Mouse (Mus musculus): ENCODE data around the gene Lrp8.

Gene Lrp8

DNA sequence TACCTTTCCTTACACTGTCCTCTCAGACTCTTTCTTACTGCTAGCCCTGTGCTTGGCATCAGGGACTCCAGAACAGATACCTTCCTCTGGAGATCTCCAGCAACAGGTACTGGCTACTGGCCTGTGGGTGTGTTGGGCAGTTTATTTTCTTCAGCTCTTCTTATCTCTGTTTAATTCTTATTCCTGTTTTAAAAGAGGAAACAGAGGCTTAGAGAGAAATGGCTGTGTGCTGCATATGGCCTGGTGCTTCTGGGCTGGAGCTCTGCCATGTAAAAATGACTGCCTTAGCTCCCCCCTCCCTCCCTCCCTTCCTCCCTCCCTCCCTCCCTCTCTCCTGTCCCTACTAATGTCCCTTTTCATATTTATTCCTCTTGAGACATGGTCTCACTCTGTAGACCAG is 6.6 kb downstream of the Lrp8 start:
- DNase-seq (ENCODE audit: low spot score) = no peak

DNA sequence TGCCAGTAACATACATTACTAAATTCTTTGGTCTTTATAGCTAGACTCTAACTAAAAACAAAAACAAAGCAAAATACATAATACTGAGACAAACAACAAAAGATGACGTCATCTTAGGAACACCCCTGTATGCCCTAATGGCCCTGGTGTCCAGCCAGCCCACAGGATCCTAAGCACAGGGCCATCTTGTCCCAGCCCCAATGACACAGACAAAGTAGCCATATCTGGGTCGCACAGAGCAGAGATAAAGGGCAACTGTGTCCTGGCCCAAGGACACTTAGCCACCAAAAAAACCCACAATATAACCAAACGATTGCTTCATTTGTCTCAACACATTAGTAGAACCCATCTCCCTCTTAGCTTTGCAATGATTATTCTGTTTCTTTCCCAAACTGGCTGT is 8.9 kb downstream of the Lrp8 start:
- no peak for DNase-seq (ENCODE audit: low spot score)

DNA sequence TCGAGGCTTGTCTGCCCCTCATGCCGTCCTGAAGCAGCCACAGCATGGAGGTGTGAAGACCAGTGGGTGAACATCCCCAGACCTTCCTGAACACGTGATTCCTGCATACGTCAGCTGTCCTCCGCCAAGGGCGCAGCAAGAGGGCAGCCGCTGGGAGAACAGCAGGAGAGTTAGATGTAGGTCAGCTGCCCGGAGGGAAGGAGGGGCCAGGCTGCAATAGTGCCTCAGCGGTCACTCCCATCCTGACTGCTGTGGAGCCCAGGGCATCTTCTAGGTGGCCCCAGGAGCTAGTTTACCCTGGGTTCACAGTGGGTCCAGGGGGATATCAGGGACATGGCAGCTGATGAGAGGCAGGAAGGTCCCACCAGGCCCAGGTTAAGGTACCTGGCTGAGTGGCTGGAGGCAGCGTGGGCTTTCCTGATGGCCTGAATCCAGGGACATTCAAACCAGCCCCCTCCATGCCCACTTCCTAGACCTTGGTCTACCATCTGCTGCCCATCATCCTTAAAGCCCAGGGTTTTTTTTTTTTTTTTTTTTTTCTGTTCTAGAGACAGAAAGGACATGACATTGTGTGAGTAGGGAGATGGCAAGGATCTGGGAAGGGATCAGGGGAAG is 9.8 kb downstream of the Lrp8 start:
- DNase-seq (ENCODE audit: low spot score) = no peak

DNA sequence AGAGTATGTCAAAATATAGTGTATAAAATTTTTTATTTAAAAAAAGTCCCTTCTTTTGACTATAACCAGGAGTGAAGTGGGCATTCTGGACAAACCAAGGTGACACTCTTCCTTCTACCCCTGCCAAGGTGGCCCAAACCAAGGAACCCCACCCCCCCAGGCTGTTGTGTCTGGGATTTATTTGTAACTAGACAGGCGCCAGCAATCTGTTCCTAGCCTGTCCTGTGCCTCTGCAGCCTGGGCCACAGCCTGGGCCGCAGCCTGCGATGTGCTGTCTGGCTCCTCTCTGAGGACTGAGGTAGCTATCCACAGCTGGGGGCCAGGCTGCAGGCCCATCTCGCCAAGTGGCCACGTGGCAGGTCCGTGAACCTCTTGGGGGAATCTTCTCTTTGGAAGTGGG is 10.3 kb downstream of the Lrp8 start:
- no peak for DNase-seq (ENCODE audit: low spot score)

DNA sequence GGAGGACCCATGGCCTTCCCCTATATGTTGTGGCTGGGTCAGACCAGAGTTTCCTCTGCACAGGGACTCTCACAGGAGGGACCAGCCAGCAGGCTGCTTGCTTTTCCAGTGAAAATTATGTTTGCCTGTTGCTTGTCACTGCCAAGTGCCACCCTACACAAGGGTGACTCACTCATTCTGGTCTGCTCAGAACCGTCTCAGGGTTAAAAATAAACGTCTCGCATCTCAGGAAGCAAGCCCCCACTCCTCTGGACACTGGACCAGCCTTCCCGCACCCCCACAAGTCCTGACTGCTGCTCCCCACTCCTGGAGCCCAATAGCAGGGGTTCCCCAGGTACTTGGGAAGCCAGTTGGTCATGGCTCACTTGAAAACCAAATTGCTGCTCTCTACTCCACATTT is 14.4 kb downstream of the Lrp8 start:
- no peak for DNase-seq (ENCODE audit: low spot score)

DNA sequence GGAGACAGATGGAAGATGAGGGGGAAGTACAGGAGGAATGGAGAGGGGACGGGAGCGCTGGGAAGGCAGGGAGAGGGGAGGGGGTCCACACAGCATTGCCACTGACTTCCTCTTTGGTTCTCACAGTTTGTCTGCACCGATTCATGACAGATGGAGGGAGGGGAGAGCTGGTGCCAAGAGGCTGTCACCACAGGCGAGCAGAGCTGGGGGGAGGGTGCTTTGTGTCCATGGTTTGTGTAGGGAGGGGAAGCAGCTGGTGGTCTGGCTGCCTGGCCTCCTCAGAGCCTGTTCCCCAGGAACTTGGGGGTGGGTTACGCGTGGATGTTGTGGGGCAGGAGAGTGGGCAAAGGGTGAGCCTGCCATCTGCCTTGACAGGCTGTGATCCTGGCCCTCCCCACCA is 15.4 kb downstream of the Lrp8 start:
- DNase-seq (ENCODE audit: low spot score) = peak; percentile 66

DNA sequence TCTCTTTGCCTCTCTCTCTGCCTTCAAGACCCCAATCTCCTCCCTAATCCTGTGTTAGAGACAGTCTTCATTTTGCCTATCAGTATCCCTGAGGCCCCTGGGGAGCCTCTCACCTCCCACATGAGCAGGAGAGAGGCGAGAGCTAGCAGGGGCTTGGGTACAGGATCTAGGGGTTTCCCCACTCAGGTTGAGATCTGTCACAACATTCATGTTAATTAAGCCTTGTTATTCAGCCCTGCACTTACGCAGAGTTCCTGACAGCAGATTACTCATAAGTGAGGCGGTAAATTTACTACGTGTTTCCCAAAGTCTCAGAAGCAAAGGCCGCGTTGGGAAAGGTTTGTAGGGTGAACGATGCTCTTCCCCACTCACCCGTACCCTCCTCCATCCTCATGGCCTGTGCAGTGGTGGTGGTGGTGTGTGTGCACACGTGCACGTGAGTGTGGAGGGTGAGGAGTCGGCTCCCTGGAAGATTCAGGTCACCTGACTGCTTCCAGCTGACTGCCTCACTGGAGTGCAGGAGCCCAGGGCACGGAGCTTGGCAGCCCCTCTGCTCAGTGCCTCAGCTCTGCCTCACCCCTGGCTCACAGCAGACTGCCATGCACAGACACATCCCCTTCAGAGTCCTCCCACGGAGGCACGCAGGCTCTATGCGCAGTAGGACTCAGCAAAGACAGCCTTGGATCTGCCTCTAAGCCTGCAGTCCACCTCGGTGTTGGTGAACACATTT is 18.1 kb downstream of the Lrp8 start:
- DNase-seq (ENCODE audit: low spot score) = peak; percentile 36

DNA sequence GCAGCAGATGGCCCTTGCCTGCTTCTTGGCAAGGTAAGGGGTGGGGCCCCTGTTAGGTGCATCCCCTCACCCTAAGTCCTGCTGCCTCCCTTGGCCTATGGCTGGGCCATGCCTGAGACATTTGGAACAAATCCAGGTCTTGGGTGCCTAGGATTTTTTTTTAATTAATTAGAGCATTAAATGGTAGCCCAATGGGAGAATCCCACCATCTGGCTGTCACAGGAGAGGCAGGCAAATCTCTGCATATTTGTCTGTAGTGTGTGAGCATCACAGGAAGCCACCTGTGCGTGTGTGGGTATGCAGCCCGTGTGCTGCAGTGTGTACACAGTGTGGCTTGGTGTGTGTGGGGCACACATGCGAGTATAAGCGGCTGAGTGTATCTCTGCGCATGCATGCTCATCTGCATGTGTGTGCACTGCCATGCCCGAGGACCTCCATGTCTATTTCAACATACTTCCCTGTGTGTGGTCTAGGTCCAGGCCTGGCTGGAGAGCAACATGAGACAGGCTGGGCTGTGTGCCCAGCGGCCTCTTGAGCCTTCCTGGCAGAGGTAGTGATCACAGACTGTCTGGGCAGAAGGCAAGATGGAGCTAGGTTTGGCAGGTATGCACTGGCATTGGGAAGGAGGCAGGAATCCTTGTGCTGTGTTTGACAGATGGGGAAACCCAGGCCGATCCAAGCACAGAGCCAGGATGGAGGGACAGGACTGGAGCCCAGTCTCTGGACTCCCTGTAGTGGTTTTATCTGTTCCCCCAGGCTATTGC is 19.0 kb downstream of the Lrp8 start:
- DNase-seq (ENCODE audit: low spot score) = no peak

DNA sequence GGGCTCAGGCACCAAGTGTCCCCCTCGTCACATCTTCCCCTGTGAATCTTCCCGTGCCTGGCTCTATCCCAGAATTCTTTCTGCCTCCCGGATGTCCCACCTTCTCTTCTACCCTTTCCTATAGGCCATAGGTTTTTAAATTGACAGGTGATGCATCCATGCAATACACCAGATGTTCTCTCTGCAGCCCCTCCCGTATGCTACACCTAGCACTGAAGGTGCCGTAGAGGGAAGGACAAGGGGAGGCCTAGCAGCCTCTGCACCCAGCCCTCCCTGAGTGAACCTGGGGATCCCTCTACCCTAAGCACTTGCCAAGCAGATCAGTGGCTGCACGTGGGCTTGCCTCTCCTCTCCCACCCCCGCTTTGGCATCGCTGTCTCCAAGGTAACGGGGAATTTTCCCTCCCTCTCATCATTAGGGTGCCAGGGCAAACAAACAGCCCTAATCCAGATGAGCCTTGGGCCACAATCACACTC is 20.9 kb downstream of the Lrp8 start:
- no peak for DNase-seq (ENCODE audit: low spot score)

DNA sequence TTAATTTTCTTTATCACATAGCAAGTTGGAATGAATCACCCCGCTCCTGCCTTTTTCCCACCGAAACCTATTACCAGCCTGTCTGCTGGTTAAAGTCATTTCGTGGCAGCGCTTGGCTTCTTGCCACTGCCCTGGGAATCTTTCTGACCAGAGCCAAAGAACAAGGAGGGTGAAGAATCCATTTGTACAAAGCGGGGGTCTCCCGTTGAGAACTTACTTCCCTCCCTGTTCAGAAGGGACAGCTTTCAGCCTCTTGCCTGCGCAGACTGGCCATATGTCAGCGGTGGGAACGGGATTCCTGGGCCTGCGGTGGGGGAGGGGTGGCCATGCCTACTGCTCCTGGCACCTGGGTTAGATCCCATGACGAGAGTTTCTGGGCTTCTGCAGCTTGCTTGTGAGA is 21.4 kb downstream of the Lrp8 start:
- DNase-seq (ENCODE audit: low spot score) = no peak

DNA sequence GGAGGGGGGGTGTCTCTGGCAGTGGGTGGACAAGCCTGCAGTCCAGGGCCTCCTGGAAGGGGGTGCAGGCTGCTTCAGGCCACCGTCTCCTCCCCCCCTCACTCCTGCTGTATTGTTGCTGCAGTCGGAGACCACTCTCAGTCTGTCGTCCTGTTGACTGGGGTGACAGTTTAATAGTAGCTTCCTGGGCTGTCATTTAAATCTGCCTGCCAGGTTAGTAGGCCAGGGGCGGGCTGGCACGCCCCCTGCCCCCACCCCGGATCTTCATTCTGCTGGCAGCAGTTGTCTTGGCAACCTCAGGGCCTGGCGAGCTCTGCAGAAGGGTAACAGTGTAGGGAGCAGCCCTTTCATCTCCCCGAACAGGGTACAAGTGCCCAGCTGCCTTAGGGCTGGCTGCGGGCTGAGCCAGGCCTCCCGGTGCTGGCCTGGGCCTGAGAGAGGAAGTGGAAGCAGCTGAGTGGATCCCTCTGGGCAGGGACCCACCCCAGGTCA is 26.7 kb downstream of the Lrp8 start:
- DNase-seq (ENCODE audit: low spot score) = peak; percentile 51

DNA sequence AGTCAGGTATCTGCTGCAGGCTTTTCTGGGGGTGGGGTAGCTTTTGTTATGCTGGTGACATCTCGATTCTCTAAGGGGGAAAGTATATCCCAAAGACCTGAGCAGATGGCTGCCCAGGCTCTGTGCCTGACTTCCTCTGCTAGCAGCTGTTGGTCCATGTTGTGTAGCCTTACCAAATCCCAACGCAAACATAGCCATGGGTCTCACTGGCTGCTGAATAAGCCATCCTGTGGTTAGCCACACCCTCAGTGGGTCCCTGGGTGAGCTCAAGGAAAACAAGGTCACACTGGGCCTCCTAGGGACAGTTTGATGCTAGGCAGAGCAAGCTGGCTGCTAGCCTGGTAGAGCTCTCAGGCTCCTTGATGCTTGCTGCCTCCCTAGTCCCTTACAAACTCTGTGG is 27.6 kb downstream of the Lrp8 start:
- DNase-seq (ENCODE audit: low spot score) = no peak

DNA sequence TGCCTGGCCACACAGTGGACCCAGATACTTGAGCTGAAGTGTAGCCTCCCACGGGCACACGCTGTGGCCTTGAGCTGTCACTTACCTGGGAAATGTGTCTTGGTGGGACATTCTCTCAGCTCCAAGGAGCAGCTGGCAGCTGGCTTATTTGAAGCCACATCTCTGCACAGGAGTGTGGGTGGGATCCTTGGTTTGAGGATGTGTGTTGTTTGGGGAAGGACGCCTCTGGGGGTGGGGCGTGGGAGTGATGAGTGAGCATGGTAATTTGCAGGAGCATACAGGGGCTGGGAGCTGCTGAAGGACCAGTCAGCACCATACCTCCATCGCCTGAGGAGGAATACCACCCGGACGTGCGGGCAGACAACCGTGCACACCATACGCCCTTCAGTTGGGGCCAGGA is 28.1 kb downstream of the Lrp8 start:
- no peak for DNase-seq (ENCODE audit: low spot score)

DNA sequence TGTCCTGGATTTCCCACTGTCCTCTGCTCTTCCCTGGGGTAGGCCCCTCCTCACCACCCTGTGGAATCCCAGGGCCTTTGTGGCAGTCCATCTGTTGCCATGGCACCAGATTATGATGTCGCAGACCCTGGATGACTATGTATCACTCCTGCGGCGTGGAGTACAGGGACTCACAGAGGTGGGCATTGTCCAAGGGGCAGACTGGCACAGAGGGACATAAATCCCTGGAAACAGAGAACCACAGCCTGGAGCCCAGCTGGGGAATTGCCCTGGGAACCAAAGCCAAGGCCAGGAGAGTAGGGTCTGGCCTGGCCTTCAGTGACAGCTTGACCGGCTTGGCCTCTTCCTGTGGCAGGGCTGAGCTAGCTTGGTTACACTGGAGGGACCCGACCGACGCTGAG is 28.8 kb downstream of the Lrp8 start:
- DNase-seq (ENCODE audit: low spot score) = no peak

DNA sequence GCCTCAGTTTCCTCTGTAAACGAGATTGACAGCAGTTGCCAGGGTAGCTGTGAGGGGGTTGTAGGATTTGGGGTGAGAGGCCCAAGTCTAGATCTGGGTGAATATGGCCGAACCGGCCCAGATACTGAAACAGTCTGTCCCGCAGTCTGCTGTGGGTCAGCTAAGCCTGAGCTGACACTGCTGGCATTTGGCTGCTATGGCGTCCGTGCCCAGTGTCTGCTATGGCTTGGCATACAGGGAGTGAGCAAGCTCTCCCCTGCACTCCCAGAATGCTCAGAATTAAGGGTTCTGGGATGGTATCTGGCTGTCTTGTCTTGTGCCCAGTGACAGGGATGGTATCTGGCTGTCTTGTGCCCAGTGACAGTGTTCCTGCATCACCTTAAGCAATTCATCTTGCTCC is 29.6 kb downstream of the Lrp8 start:
- no peak for DNase-seq (ENCODE audit: low spot score)

DNA sequence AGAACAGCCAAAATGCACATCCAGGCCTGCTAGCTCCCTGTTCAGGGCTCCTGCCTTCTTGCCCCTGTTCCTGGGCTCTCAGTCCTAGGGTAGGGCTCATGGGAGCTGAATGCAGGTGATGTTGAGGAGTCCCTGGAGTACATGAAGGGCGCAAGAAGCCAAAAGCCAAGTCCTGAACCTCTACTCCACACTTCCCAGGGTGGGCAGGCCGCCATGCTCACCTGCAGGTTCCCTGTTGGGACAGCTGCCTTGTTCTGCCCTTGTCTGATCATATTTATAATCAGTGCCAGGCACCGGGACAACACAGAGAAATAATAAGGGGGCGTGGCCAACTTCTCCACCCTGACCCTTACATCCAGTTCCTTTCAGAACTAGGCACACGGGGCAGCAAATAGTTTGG is 31.5 kb downstream of the Lrp8 start:
- no peak for DNase-seq (ENCODE audit: low spot score)

DNA sequence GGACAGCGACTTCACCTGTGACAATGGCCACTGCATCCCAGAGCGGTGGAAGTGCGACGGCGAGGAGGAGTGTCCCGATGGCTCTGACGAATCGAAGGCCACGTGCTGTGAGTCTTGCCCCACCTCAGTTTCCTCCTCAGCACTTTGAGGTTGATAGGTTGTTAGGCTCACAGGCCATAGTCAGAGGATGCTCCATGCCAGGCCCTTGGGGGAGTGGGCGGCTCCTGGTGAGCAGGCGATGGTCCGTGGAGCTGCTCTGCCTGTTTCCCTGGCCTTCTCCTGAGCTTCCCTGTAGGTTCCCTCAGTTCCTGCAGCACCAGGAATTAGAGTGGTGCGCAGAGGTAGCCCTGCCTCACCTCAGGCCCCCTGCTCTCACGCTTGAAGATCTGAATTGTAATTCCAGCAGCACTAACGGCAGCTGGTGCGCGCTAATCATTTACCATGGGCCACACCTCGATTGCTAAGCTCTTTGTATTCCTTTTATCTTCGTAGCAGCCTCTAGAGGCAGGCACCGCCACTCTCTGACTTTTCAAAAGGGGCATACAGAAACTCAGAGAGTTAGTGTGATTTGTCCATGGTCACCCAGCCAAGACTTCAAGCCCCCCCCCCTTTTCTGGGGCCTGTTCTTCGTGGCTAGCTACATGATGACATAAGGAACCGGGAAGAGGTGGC is 32.7 kb downstream of the Lrp8 start:
- DNase-seq (ENCODE audit: low spot score) = no peak

DNA sequence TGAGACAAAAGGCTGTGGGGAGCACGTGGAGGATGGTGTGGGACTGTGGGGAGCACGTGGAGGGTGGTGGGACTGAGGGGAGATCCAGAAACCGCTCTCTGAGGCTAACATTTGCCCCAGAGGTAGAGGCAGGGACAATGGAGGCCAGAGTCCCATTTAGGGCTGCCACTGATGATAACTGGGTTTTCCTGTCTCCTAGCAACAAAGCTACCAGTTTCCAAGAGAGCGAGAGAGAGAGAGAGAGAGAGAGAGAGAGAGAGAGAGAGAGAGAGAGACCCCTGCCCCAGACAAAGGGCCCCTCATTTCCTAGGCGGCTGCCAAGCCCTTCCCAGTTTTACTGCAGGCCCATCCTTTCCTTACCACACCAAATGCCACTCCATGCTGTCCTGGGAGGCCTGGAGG is 33.4 kb downstream of the Lrp8 start:
- no peak for DNase-seq (ENCODE audit: low spot score)

DNA sequence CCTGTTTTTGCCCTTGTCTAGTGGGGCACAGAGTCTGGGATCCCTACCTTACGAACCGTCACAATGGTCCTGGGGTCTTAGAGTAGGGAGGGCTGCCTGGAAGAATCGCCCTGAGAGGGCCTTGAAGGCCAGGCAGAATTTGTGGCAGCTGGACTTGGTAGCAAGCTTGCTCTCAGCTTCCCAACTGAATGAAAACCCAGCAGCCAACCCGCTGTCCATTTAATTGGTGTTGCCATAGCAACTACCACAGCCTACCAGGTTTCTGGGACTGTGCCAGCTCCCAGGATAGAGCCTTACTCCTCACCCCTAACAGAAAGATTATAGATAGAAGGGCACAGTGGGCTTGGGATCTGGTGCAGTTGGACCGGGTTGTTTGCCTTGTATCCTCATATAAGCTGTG is 34.7 kb downstream of the Lrp8 start:
- DNase-seq (ENCODE audit: low spot score) = peak; percentile 71

DNA sequence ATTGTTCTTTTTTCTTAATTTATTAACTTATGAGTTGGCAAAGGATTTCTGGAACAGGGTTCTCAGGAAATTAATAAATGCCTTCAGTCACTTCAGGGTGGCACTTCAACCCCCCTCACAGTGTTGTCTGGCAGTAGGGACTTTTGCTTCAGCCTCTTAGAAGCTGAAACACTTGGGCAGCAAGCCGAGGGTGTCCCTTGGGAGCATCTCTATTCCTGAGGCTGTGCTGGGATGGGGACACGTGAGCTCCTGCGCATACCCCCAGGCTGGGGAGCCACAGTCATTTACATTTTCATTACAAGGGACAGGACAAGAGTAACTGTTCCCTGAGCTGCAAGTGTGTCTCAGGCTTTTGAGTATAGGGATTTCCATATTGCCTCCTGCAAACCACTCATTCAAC is 35.8 kb downstream of the Lrp8 start:
- no peak for DNase-seq (ENCODE audit: low spot score)

DNA sequence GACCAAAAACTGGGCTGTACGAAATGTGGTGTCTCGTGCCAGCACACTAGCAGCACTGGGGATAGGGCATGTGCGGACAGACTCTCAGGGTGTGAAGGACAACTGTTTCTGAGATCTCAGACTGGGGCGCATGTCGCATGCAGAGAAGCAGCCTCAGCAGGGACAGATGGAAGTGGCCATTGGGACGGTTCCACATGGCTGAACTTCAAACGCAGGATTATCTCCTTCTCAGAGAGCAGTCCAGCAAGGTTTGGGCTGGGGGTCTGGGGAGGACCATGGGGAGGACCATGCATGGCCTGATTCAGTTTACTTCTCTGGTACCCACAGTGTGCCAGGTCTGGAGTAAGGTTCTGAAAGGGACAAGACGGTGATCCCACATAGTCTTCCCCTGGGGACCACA is 41.6 kb downstream of the Lrp8 start:
- DNase-seq (ENCODE audit: low spot score) = no peak

DNA sequence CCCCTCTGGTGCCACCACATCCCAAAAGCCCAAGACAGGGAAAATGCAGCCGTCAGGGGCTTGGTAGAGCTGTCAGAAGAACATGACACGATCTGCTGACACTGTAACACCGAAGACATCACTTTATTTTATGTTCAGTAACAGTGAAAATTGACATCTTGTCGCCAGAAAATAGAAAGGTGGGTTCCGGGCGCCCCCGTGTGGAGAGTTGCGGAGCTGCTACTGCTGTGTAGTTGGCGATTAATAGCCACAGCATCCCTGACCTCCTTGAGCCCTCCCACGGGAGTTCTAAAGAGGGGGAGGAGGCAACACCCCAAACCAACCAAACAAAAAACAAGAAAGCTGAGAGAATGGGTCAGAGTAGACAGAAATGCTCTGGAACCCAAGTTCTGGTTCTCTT is 42.9 kb downstream of the Lrp8 start:
- DNase-seq (ENCODE audit: low spot score) = peak; percentile 82

DNA sequence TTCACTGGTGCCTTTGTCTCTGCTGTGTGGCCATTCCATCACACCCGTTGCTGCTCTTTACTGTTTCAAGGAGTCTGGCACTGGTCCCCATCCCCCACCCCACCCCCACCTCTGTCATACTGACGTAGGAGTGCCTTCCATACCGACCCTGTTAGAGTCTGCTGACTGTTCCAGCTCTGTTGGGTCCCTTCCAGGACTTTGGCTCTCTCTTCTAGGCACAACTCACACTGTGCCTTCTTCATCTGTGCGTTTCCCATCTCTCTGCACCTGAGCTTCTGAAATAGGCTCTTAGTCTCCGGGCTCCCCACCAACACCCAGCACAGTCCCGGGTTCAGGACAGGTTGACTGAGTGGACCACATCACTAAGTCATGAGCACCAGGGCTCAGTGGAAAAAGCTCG is 44.7 kb downstream of the Lrp8 start:
- no peak for DNase-seq (ENCODE audit: low spot score)

Measured in layer of hippocampus, adult 11-12 months (tissue).